In the genomic region with DNA sequence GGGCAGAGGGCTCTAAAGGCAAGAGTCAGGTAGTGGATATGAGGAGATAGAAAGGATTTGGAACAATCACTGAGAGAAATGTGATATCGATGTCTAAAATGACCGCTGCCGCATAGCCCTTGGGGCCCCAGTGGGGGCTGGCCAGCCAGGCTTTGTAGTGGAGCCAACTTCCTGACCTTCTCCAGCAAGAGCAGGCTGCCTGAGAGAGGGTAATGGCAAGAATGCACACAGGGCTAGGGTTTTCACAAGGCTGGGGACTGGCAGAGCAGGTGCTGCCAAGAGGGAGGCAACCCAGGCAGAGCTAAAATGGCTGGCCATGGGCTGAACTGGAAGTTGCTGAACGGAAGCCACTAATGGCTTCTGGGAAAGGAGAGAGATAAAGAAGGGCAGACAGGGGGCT, we compare ENCODE assay signal across 22 mouse cellular contexts. TPM values are rescaled to one million over a fixed set of nuclear protein-coding genes. Genes with fewer than 3 reads are reported as not detected.
A peak's percentile ranks its signal among the peaks of the same experiment; 100 is the strongest.
DNase-seq lines count a peak whose midpoint lies in the region; ATAC-seq lines count a peak whose summit lies in the region.
"Had no signal": no experiment of that assay in that cellular context is flagged by ENCODE, and none has a peak within 500 bp of the region (broad histone marks: within the 10 kb centered on the region; RNA-seq: fewer than 3 reads in every experiment).

No protein-coding gene starts in this region.

- 66% methylated on average over 4 of the region's 4 CpGs for WGBS in hindbrain, embryonic 10.5 days
- WGBS in hindbrain, embryonic 11.5 days: 66% methylated on average over 4 of the region's 4 CpGs
- 61% methylated on average over 4 of the region's 4 CpGs for WGBS in embryonic facial prominence, embryonic 10.5 days

- no peaks in the 10 kb centered on the region for H3K36me3 ChIP-seq in hindbrain, embryonic 10.5 days
- no peaks in the 10 kb centered on the region for H3K36me3 ChIP-seq in hindbrain, embryonic 11.5 days (ENCODE audit: control insufficient read depth, insufficient read depth, low read length)
- no peaks in the 10 kb centered on the region for H3K36me3 ChIP-seq in embryonic facial prominence, embryonic 10.5 days (replicated peaks)
- H3K36me3 ChIP-seq: embryonic facial prominence, embryonic 13.5 days; forebrain, embryonic 10.5 days; kidney, embryonic 15.5 days; neural tube, embryonic 12.5 days had no signal

- no peaks in the 10 kb centered on the region for H3K9me3 ChIP-seq in hindbrain, embryonic 10.5 days
- H3K9me3 ChIP-seq in hindbrain, embryonic 11.5 days (ENCODE audit: control insufficient read depth, low read length): no peaks in the 10 kb centered on the region
- H3K9me3 ChIP-seq in embryonic facial prominence, embryonic 10.5 days: no peaks in the 10 kb centered on the region
- H3K9me3 ChIP-seq: embryonic facial prominence, embryonic 13.5 days; forebrain, embryonic 10.5 days; kidney, embryonic 15.5 days; megakaryocyte, embryonic 14.5 days; neural tube, embryonic 12.5 days had no signal

- peak; percentile 3 for DNase-seq in hindbrain, embryonic 10.5 days (ENCODE audit: low spot score)
- DNase-seq in hindbrain, embryonic 11.5 days (ENCODE audit: low spot score): no peak
- DNase-seq in adrenal gland, postnatal 10 days: peak; percentile 48
- no peak for DNase-seq in embryonic facial prominence, embryonic 10.5 days (ENCODE audit: low spot score)
- DNase-seq in heart, postnatal 4 days: peak; percentile 30
- DNase-seq in cerebellum, adult 9-10 months: no peak
- no peak for DNase-seq in kidney, postnatal 25 days
- DNase-seq: cerebellum, adult 18-20 months; right cerebral cortex, postnatal 4 days; thymus, adult 2 months had no signal

- no peak overlapping the region for H3K27ac ChIP-seq in hindbrain, embryonic 10.5 days
- H3K27ac ChIP-seq in hindbrain, embryonic 11.5 days (ENCODE audit: low read depth, low read length): no peak overlapping the region
- 0 out of 2 replicates have a peak overlapping the region, but pooled peaks have one; percentile 10 for H3K27ac ChIP-seq in embryonic facial prominence, embryonic 10.5 days (replicated peaks)
- H3K27ac ChIP-seq: embryonic facial prominence, embryonic 13.5 days; forebrain, embryonic 10.5 days; kidney, embryonic 15.5 days; neural tube, embryonic 12.5 days had no signal

- no peak for ATAC-seq in hindbrain, embryonic 11.5 days (ENCODE audit: low FRiP score)
- ATAC-seq: inflammation-experienced regulatory T-cells, adult 6 months had no signal

- H3K9ac ChIP-seq in hindbrain, embryonic 11.5 days (ENCODE audit: low read depth, low read length): no peak overlapping the region
- H3K9ac ChIP-seq: embryonic facial prominence, embryonic 13.5 days; kidney, embryonic 15.5 days; neural tube, embryonic 12.5 days had no signal

- H3K4me2 ChIP-seq in hindbrain, embryonic 11.5 days (replicated peaks; ENCODE audit: low read depth, low read length): no peak overlapping the region
- H3K4me2 ChIP-seq: embryonic facial prominence, embryonic 13.5 days; kidney, embryonic 15.5 days; neural tube, embryonic 12.5 days had no signal

- peaks cover 4% of the 10 kb centered on the region; the same call in 1 of the 2 replicates for H3K4me1 ChIP-seq in hindbrain, embryonic 10.5 days (replicated peaks)
- no peaks in the 10 kb centered on the region for H3K4me1 ChIP-seq in hindbrain, embryonic 11.5 days (replicated peaks; ENCODE audit: control insufficient read depth, insufficient read depth, low read length)
- H3K4me1 ChIP-seq in embryonic facial prominence, embryonic 10.5 days: peaks cover 13% of the 10 kb centered on the region
- H3K4me1 ChIP-seq: neural tube, embryonic 12.5 days had no signal

- no peak overlapping the region for H3K4me3 ChIP-seq in hindbrain, embryonic 10.5 days
- H3K4me3 ChIP-seq in hindbrain, embryonic 11.5 days (ENCODE audit: low read depth, low read length): no peak overlapping the region
- no peak overlapping the region for H3K4me3 ChIP-seq in embryonic facial prominence, embryonic 10.5 days
- H3K4me3 ChIP-seq: embryonic facial prominence, embryonic 13.5 days; forebrain, embryonic 10.5 days; kidney, embryonic 15.5 days; megakaryocyte, embryonic 14.5 days; neural tube, embryonic 12.5 days had no signal

- H3K27me3 ChIP-seq in hindbrain, embryonic 10.5 days (ENCODE audit: insufficient read depth, poor library complexity, severe bottlenecking): no peaks in the 10 kb centered on the region
- H3K27me3 ChIP-seq in hindbrain, embryonic 11.5 days (ENCODE audit: control insufficient read depth, insufficient read depth, low read length): no peaks in the 10 kb centered on the region
- H3K27me3 ChIP-seq in embryonic facial prominence, embryonic 10.5 days (replicated peaks; ENCODE audit: low read depth, poor library complexity, severe bottlenecking): no peaks in the 10 kb centered on the region
- H3K27me3 ChIP-seq: CH12.LX; embryonic facial prominence, embryonic 13.5 days; neural tube, embryonic 12.5 days had no signal

RNA-seq across cellular contexts. Expression of gene Fam122c, which starts 47.9 kb away (rescaled TPM):
- not detected in 2 replicates for polyA plus RNA-seq in hindbrain, embryonic 10.5 days (2016; fragmentation: Nextera tagmentation; extraction: Ambion mirVana)
- polyA plus RNA-seq in hindbrain, embryonic 11.5 days (2014; fragmentation: Nextera tagmentation; extraction: Ambion mirVana): not detected in 2 replicates
- not detected for total RNA-seq in adrenal gland, postnatal 10 days (2021)
- not detected in 2 replicates for polyA plus RNA-seq in embryonic facial prominence, embryonic 10.5 days (2016; fragmentation: Nextera tagmentation; extraction: Ambion mirVana)
- total RNA-seq in heart, postnatal 4 days (2021): not detected
- total RNA-seq: CH12.LX; common myeloid progenitor, adult 5-6 weeks; hematopoietic stem cell, adult 5-6 weeks; liver, adult 2 months; midbrain, postnatal 0 days had no signal
- polyA plus RNA-seq: embryonic facial prominence, embryonic 13.5 days; forebrain, embryonic 10.5 days; inflammation-experienced regulatory T-cells, adult 6 months; kidney, embryonic 15.5 days; liver, adult 2 months; lung, embryonic 16.5 days; midbrain, postnatal 0 days; neural tube, embryonic 12.5 days; thymus, adult 2 months had no signal

RNA-seq across cellular contexts. Expression of gene Mospd1, which starts 49.2 kb away (rescaled TPM):
- 42.5 and 49.3 TPM in 2 replicates for polyA plus RNA-seq in hindbrain, embryonic 10.5 days (2016; fragmentation: Nextera tagmentation; extraction: Ambion mirVana)
- 66.5 and 67.3 TPM in 2 replicates for polyA plus RNA-seq in hindbrain, embryonic 11.5 days (2014; fragmentation: Nextera tagmentation; extraction: Ambion mirVana)
- 10 to 100 TPM; 25.7 to 29.2 TPM for total RNA-seq in adrenal gland, postnatal 10 days (2021)
- polyA plus RNA-seq in embryonic facial prominence, embryonic 10.5 days (2016; fragmentation: Nextera tagmentation; extraction: Ambion mirVana): 37.8 and 44.5 TPM in 2 replicates
- total RNA-seq in heart, postnatal 4 days (2021): 10 to 100 TPM; 34.9 to 38.8 TPM

RNA-seq across cellular contexts. Expression of gene Fam122b, which starts 51.5 kb away (rescaled TPM):
- polyA plus RNA-seq in hindbrain, embryonic 10.5 days (2016; fragmentation: Nextera tagmentation; extraction: Ambion mirVana): 4.4 and 6.2 TPM in 2 replicates
- polyA plus RNA-seq in hindbrain, embryonic 11.5 days (2014; fragmentation: Nextera tagmentation; extraction: Ambion mirVana): 7.9 and 8.0 TPM in 2 replicates
- total RNA-seq in adrenal gland, postnatal 10 days (2021): 10 to 100 TPM in 1 of 2 experiments, 1 to 10 TPM in 1; 8.2 to 15.1 TPM
- 6.7 and 7.8 TPM in 2 replicates for polyA plus RNA-seq in embryonic facial prominence, embryonic 10.5 days (2016; fragmentation: Nextera tagmentation; extraction: Ambion mirVana)
- 10 to 100 TPM; 16.6 to 17.3 TPM for total RNA-seq in heart, postnatal 4 days (2021)

Comparison
In these comparisons a context has a peak if more than half of its experiments do, and no peak if none do; other contexts are left out.
1. DNase-seq: peak in hindbrain, embryonic 10.5 days (single experiment), adrenal gland, postnatal 10 days (single experiment) and heart, postnatal 4 days (single experiment); none in hindbrain, embryonic 11.5 days (single experiment), embryonic facial prominence, embryonic 10.5 days (single experiment), cerebellum, adult 9-10 months (single experiment) and kidney, postnatal 25 days (0 of 2).